Mouse (Mus musculus) CD4-positive naive resting alpha-beta T cell, adult 76 days (primary cell): ENCODE data around the gene Olfr1438-ps1. TPM values are rescaled to one million over a fixed set of nuclear protein-coding genes. Genes with fewer than 3 reads are reported as not detected.

Experiments used
- total RNA-seq: library from RNA; stranded (reverse); gene quantifications from one replicate; pipeline ENCODE4 v1.2.4, GENCODE M21; 2023

The Olfr1438-ps1 gene
- not detected for total RNA-seq

DNA sequence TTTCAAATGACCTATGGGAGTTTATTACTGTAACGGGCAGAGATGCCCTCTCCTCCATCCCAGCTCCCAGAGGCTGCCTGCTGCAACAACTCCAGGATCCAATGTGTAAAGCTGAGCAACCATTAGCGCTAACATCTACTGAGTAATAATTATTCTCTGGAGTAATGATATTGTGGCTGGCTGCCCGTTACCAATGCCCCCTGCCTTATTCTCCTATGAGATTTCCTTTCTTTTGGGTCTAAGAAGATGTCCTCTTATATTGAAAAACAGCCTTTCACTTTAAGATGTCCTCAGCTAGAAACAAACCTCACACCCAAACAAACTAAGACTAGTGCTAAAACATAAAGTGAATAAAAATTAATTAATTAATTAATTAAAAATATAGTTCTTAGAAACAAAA lies at the start of gene Olfr1438-ps1:
TSS of gene Olfr1438-ps1 (minus strand) at position 101 of the 400 bp plus-strand sequence.

DNA sequence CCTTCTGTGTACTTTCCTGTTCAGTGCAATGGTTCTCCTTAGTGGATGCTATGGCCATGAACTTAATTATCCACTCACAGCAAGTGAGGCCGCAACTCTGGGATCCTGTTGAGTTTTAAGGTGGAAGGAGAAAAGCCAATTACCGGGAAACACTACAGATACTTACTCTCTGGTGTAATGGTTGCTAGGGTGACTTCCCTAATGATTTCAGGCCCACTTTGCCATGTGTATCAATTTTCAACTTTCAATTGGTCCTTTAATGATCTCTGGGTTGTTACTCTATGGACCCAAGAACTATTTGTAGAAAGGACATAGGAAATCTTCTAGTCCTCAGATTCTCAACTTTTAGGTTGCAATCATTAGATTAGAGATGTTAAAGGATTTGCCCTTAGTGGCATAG lies 10.7 kb downstream of the Olfr1438-ps1 start, which contains the start of gene Olfr1437:
TSS of gene Olfr1437 (minus strand) at position 101 of the 400 bp plus-strand sequence.

DNA sequence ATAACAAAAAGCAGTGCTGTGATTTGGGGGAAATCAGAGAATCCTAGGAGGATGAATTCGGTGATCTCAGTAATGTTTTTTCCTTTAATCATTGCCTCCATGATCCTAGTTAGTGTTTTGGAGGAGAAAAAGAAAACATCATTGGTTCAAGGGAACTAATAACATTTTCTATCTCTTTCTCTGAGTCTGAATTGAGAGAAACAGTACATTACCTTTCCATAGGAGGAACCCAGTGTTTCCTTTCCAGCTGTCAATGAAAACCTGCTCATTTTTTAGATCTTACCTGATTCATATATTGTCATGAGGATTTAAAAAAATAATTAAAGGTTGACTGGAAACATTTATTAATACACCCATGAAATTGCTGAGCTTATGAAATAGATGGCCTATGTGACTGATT lies 36.7 kb downstream of the Olfr1438-ps1 start, which contains the start of gene Olfr1436:
TSS of gene Olfr1436 (minus strand) at position 101 of the 400 bp plus-strand sequence.

DNA sequence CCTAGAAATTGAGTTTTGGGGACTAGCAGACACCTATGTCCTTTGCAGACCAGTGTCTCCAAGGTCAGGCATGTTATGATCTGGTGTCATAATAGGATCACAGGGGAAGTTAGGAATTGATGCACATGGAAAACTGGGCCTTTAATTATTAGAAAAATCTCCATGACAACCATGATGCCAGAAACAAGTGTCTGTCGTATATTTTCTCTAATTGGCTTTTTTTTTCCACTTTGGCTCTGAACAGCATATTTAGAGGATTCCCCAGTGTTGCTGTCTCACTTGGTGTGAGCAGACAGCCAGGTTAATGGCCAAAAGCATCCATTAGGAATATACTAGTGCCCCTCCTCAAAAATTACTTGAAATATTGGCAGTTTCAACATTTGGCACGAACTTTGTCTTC lies 56.2 kb downstream of the Olfr1438-ps1 start, which contains the start of gene Olfr1434:
TSS of gene Olfr1434 (plus strand) at position 301 of the 400 bp plus-strand sequence.

Other genes starting within 250 kb of the Olfr1438-ps1 start
- gene Olfr1426, start 243.9 kb downstream of the Olfr1438-ps1 start, total RNA-seq, result not detected
- gene Olfr1427, start 232.6 kb downstream of the Olfr1438-ps1 start, total RNA-seq, result not detected
- not detected for gene Olfr1428, start 220.0 kb downstream of the Olfr1438-ps1 start, total RNA-seq
- gene Olfr76, start 212.7 kb downstream of the Olfr1438-ps1 start, total RNA-seq, result not detected
- gene Olfr1555-ps1, start 165.8 kb downstream of the Olfr1438-ps1 start, total RNA-seq, result not detected
- not detected for gene Olfr1431, start 135.3 kb downstream of the Olfr1438-ps1 start, total RNA-seq
- gene Olfr1432, start 103.3 kb downstream of the Olfr1438-ps1 start, total RNA-seq, result not detected
- gene Olfr262, start 94.3 kb downstream of the Olfr1438-ps1 start, total RNA-seq, result not detected
- gene Olfr235, start 74.9 kb downstream of the Olfr1438-ps1 start, total RNA-seq, result not detected
- not detected for gene Olfr1434, start 56.1 kb downstream of the Olfr1438-ps1 start, total RNA-seq
- gene Olfr1436, start 36.8 kb downstream of the Olfr1438-ps1 start, total RNA-seq, result not detected
- gene Olfr1437, start 10.8 kb downstream of the Olfr1438-ps1 start, total RNA-seq, result not detected
- not detected for gene Olfr1440, start 51.4 kb upstream of the Olfr1438-ps1 start, total RNA-seq
- gene Olfr1441, start 81.5 kb upstream of the Olfr1438-ps1 start, total RNA-seq, result not detected
- gene Pfpl, start 92.0 kb upstream of the Olfr1438-ps1 start, total RNA-seq, result not detected
- 18.6 TPM for gene Mpeg1, start 124.9 kb upstream of the Olfr1438-ps1 start, total RNA-seq
- 10.3 TPM for gene Dtx4, start 165.5 kb upstream of the Olfr1438-ps1 start, total RNA-seq
- gene Fam111a, start 209.8 kb upstream of the Olfr1438-ps1 start, total RNA-seq, result 13.8 TPM